Mouse (Mus musculus) kidney, embryonic 15.5 days (tissue): ENCODE measurements around the gene Creld1. TPM values are rescaled to one million over a fixed set of nuclear protein-coding genes. Genes with fewer than 3 reads are reported as not detected.

ENCODE experiments used
- ATAC-seq: fragments of 200-750 bp; cut with Nextera tagmentation; replicated peaks from 2 replicates; pipeline ENCODE4 v1.8.0; 2017; ENCODE audit warnings: moderate TSS enrichment; ENCODE audit not compliant: low FRiP score
- H3K27ac ChIP-seq: fragments of 300-500 bp; sonication (generic); 2 replicates; pipeline ENCODE4 v1.5.1; 2015; ENCODE audit warnings: mild to moderate bottlenecking, inconsistent platforms
- H3K27me3 ChIP-seq: fragments of 300-500 bp; sonication (generic); 2 replicates; pipeline ENCODE4 v1.6.1; 2015; ENCODE audit warnings: inconsistent platforms
- H3K36me3 ChIP-seq: fragments of 300-500 bp; sonication (generic); 2 replicates; pipeline ENCODE4 v1.6.1; 2015; ENCODE audit warnings: inconsistent platforms
- H3K4me1 ChIP-seq: fragments of 300-500 bp; sonication (generic); 2 replicates; pipeline ENCODE4 v1.6.1; 2015; ENCODE audit warnings: inconsistent platforms
- H3K4me2 ChIP-seq: fragments of 300-500 bp; sonication (generic); 2 replicates; pipeline ENCODE4 v1.6.1; 2015; ENCODE audit warnings: moderate library complexity, mild to moderate bottlenecking, inconsistent platforms
- H3K4me3 ChIP-seq: fragments of 300-500 bp; sonication (generic); replicated peaks from 2 replicates; pipeline ENCODE4 v1.5.1; 2015; ENCODE audit warnings: mild to moderate bottlenecking, inconsistent platforms
- H3K9ac ChIP-seq: fragments of 300-500 bp; sonication (generic); 2 replicates; pipeline ENCODE4 v1.6.1; 2015; ENCODE audit warnings: mild to moderate bottlenecking, inconsistent platforms
- H3K9me3 ChIP-seq: fragments of 300-500 bp; sonication (generic); replicated peaks from 2 replicates; pipeline ENCODE4 v1.6.1; 2016; ENCODE audit warnings: inconsistent platforms
- WGBS: fragments of 180-500 bp; shearing (Covaris S2); methylation state at CpG from one replicate; pipeline ENCODE4 v1.1.7; 2015; ENCODE audit warnings: mixed read lengths; 5-methylcytosine and 5-hydroxymethylcytosine counted together
- polyA plus RNA-seq: library from polyadenylated mRNA; unstranded; fragments of >200 nt; fragmentation: Nextera tagmentation; extraction: Ambion mirVana; gene quantifications from 2 replicates; pipeline ENCODE4 v1.2.1, GENCODE M21; 2015

Gene Creld1
- polyA plus RNA-seq, 1 experiment from 2014 or later = 35.7 TPM

- Histone ChIP-seq H3K36me3 (peaks cover 55% of the 10 kb centered on the region), H3K4me1 (peaks cover 21% of the 10 kb centered on the region), H3K4me2 (no peak overlapping the region), H3K27me3 (peaks cover 25% of the 10 kb centered on the region), H3K4me3 (no peak overlapping the region), H3K9ac (no peak overlapping the region), H3K27ac (no peak overlapping the region), H3K9me3 (no peaks in the 10 kb centered on the region)
- ATAC-seq = no peak
- 73% methylated on average over 24 of the region's 24 CpGs for WGBS
Measured at GRCm38 (mm10) chr6:113492101-113492864, 9.2 kb downstream of the Creld1 start.

GRCm38 (mm10) chr6:113494258-113494788, 11.2 kb downstream of the Creld1 start:
- Histone ChIP-seq H3K4me1 (peaks cover 19% of the 10 kb centered on the region), H3K9ac (peak overlapping the region; percentile 48; the same call in 1 of the 2 replicates), H3K36me3 (peaks cover 37% of the 10 kb centered on the region), H3K4me3 (peak overlapping the region; percentile 52), H3K27me3 (peaks cover 25% of the 10 kb centered on the region), H3K4me2 (peak overlapping the region; percentile 87), H3K9me3 (no peaks in the 10 kb centered on the region), H3K27ac (no peak overlapping the region)
- ATAC-seq = peak; percentile 86
- 1% methylated on average over 54 of the region's 54 CpGs for WGBS

DNA sequence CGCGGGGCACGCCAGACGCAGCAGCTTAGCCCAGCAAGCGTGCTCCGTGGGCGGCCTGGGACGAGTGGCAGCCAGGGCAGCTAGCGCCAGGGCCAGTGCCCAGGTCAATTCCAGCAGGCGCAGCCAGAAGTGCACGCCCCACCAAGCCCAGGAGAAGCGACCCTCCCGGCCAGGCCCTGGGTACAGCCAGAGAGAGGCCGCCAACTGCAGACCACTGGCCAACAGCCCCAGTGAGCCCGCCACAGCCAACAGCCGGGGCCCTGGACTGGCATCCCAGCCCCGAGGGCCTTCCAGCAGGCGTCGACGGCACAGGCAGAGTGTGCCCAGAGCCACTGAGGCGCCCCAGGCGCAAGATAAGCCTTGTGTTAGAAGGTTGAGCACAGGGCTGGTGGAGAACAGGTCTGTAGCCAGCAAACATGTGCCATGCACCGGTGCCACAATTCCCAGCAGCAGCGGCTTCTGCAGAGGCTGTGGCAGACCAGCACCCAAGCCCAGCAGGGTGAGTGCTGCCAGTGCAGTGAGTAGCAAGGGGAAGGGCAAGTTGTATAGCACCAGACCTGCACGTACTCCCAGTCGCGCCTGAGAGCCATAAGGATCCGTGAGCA, 12.1 kb downstream of the Creld1 start:
- Histone ChIP-seq H3K4me3 (peak overlapping the region; percentile 52), H3K9me3 (no peaks in the 10 kb centered on the region), H3K27ac (no peak overlapping the region), H3K4me1 (peaks cover 19% of the 10 kb centered on the region), H3K4me2 (peak overlapping the region; percentile 87), H3K36me3 (peaks cover 29% of the 10 kb centered on the region), H3K9ac (no peak overlapping the region), H3K27me3 (peaks cover 30% of the 10 kb centered on the region)
- ATAC-seq = peak; percentile 13; the same call in 1 of the 2 replicates
- WGBS = 40% methylated on average over 26 of the region's 28 CpGs

DNA sequence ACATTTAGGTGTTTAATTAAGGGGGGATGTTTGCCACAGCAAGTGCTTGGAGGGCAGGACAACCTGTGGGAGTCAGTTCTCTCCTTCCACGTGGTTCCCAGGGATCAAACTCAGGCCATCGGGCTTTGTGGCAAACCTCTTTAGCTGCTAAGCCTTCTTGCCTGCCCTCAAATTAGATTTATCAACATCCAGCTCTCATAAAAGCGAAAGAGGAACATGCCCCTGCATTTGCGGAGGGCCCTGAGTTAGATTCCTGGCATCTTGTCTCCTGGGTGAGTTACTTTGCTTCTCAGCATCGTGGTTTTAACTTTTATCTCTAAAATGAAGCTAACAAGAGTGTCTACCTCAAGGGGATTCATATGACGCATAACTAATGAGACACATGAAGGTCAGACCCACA, 16.2 kb downstream of the Creld1 start:
- peaks cover 56% of the 10 kb centered on the region for H3K27me3 ChIP-seq
- H3K4me2 ChIP-seq = no peak overlapping the region
- no peaks in the 10 kb centered on the region for H3K36me3 ChIP-seq
- no peak overlapping the region for H3K4me3 ChIP-seq
- no peak overlapping the region for H3K27ac ChIP-seq
- H3K4me1 ChIP-seq = peaks cover 25% of the 10 kb centered on the region
- H3K9ac ChIP-seq = no peak overlapping the region
- H3K9me3 ChIP-seq = no peaks in the 10 kb centered on the region
- 71% methylated on average over 6 of the region's 6 CpGs for WGBS
- ATAC-seq = no peak

DNA sequence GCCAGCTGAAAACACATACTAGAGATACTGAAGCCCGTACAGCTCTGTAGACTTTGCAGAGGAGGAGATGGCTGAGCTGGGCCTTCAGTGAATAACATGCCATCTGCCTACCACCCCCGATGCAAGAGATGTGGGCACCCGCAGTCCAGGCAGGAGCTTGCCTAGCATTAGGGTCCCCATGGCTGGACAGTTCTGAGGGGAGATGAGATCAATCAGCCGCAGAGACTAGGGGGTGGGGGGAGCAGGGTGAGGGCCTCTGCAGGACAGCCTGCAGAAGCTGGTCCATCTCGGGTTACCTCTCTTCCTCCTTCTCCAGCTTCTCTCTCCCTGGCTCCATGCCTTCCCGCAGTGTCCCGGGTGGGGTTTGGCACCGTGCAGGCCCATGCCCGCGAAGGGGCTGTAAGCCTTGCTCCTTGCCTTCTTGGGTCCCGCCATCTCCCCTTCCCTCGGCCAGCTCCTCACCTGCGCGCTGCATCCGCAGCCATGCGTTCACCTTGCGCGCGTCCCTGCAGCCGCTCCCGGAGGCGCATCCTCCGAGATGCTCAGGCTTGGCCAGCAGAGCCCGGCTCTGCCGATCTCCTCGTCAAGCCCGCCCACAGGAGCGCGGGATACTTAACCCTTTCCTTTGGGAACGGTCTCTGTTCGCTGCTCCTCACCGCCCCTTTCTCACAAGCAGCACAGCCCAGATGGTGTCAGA, 18.4 kb downstream of the Creld1 start, which contains the start of gene Prrt3:
Prrt3 (minus strand) TSS at position 544 of the 697 bp plus-strand sequence.
- Histone ChIP-seq H3K4me1 (peaks cover 8% of the 10 kb centered on the region), H3K9me3 (no peaks in the 10 kb centered on the region), H3K27me3 (peaks cover 34% of the 10 kb centered on the region), H3K9ac (no peak within 1 kb of the TSS), H3K4me3 (peak within 1 kb of the TSS; percentile 46), H3K36me3 (no peaks in the 10 kb centered on the region), H3K27ac (no peak within 1 kb of the TSS), H3K4me2 (peak within 1 kb of the TSS; percentile 69)
- 2% methylated on average over 32 of the region's 32 CpGs for WGBS
- ATAC-seq = peak; percentile 77

DNA sequence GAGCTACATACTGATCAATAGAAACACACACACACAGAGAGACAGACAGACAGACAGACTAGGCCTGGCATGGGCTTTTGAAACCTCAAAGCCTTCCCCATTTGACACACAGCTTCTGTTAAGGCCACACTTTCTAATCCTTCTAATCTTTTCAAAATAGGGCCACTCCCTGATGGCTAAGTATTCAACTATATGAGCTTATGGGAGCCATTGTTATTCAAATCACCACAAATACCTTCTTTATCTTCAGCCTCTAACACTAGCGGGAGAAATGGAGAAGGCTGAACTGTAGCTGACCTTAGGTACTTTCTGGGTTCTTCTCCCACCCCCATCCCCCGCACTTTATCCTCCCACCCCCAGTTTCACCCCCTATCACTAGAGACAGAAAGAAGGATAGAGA, 19.7 kb downstream of the Creld1 start:
- H3K27ac ChIP-seq = no peak overlapping the region
- ATAC-seq = no peak
- H3K4me3 ChIP-seq = no peak overlapping the region
- H3K4me2 ChIP-seq = no peak overlapping the region
- no peaks in the 10 kb centered on the region for H3K9me3 ChIP-seq
- H3K9ac ChIP-seq = no peak overlapping the region
- H3K4me1 ChIP-seq = peaks cover 8% of the 10 kb centered on the region
- H3K36me3 ChIP-seq = no peaks in the 10 kb centered on the region
- WGBS = 80% methylated on average over 2 of the region's 2 CpGs
- H3K27me3 ChIP-seq = peaks cover 31% of the 10 kb centered on the region

- no peak overlapping the region for H3K4me3 ChIP-seq
- H3K4me1 ChIP-seq = peaks cover 8% of the 10 kb centered on the region
- ATAC-seq = no peak
- no peaks in the 10 kb centered on the region for H3K36me3 ChIP-seq
- H3K27me3 ChIP-seq = peaks cover 20% of the 10 kb centered on the region
- H3K27ac ChIP-seq = no peak overlapping the region
- H3K9ac ChIP-seq = no peak overlapping the region
- H3K9me3 ChIP-seq = no peaks in the 10 kb centered on the region
- WGBS = 74% methylated on average over 1 of the region's 1 CpGs
- no peak overlapping the region for H3K4me2 ChIP-seq
Measured at GRCm38 (mm10) chr6:113505689-113506088, 22.6 kb downstream of the Creld1 start.

DNA sequence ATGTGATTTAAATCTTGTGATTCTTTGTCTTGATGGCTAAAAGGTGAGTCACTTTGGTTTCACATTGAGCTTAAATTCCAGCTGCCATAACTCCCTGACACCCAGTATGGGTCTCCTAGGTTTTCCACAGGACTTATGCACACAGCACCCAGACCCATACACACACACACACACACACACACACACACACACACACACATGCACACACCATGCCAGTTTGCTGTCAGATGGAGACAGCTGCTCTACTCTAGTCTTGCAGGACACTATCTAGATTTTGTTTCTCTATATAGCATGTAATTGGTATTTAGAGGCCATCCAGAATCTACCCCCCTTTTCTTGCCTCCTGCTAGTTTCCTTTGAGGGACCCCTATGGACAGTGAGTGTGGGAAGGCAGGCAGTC, 24.0 kb downstream of the Creld1 start:
- Histone ChIP-seq H3K4me3 (no peak overlapping the region), H3K27ac (no peak overlapping the region), H3K9me3 (no peaks in the 10 kb centered on the region), H3K27me3 (peaks cover 6% of the 10 kb centered on the region; the same call in 1 of the 2 replicates), H3K4me2 (no peak overlapping the region), H3K9ac (no peak overlapping the region), H3K36me3 (no peaks in the 10 kb centered on the region), H3K4me1 (no peaks in the 10 kb centered on the region)
- ATAC-seq = no peak

DNA sequence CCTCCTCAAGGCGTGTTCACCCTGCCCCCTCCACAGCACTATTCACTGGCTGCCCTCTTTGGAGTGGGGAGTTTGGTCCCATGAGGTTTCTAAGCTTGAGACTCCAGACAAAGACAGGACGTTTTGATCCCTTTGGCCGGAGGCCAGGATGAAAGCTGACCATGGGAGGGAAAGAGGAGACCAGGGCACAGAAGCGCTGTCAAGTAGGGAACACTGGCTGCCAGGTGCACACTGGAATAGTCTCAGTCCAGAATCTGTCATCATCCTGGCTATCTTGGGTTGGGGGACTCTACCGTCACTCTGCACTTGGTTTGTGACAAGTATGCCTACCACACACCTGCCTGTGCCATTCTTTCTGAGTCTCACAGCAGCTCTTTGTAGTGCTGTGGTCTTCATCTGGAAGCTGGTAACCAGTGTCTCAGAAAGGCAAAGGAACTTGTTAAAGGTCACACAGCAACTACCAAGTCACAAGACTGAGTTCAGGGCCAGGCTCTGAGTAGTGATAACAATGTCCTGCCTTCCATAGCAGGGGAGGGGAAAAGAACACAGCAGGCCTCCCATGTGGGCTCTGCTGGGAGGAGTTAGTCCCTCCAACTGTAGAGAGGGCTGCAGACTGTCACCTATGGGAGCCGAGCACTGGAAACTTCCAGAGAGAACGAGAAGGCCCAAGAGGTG, 25.3 kb downstream of the Creld1 start:
- Histone ChIP-seq H3K27me3 (no peaks in the 10 kb centered on the region), H3K36me3 (peaks cover 5% of the 10 kb centered on the region), H3K4me2 (no peak overlapping the region), H3K4me3 (no peak overlapping the region), H3K27ac (no peak overlapping the region), H3K9me3 (no peaks in the 10 kb centered on the region), H3K9ac (no peak overlapping the region), H3K4me1 (no peaks in the 10 kb centered on the region)
- no peak for ATAC-seq
- WGBS = 63% methylated on average over 7 of the region's 7 CpGs

GRCm38 (mm10) chr6:113508947-113509280, 25.8 kb downstream of the Creld1 start:
- 37% methylated on average over 5 of the region's 5 CpGs for WGBS
- Histone ChIP-seq H3K4me3 (no peak overlapping the region), H3K4me1 (no peaks in the 10 kb centered on the region), H3K4me2 (no peak overlapping the region), H3K36me3 (peaks cover 10% of the 10 kb centered on the region), H3K27ac (no peak overlapping the region), H3K9me3 (no peaks in the 10 kb centered on the region), H3K9ac (no peak overlapping the region), H3K27me3 (no peaks in the 10 kb centered on the region)
- no peak for ATAC-seq

DNA sequence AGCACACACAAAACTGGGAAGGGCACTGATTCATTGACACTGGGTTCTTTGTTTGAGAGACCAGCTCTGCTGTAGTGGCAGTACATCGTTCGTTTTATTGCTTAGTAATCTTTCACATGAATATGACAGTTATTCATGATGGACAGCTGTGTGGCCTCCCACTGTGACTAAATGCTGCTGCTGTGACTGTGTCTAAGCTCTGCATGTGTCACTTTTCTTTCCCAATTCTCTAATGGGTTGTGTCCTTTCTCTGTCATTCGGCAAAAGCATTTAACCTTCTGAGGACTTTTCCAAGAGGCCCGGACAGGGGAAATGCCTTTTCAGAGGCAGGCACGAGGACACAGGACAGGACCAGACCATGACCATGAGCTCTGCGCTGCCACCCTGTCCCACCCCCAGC, 30.8 kb downstream of the Creld1 start:
- no peak overlapping the region for H3K4me2 ChIP-seq
- no peak overlapping the region for H3K27ac ChIP-seq
- no peaks in the 10 kb centered on the region for H3K4me1 ChIP-seq
- peaks cover 61% of the 10 kb centered on the region for H3K36me3 ChIP-seq
- H3K4me3 ChIP-seq = no peak overlapping the region
- no peaks in the 10 kb centered on the region for H3K27me3 ChIP-seq
- no peaks in the 10 kb centered on the region for H3K9me3 ChIP-seq
- WGBS = 91% methylated on average over 6 of the region's 6 CpGs
- ATAC-seq = no peak
- no peak overlapping the region for H3K9ac ChIP-seq
